Mouse (Mus musculus): Measurements from ENCODE around the gene Nr2f2. TPM values are rescaled to one million over a fixed set of nuclear protein-coding genes. Genes with fewer than 3 reads are reported as not detected.

Gene Nr2f2
- polyA plus RNA-seq, 1 experiment from 2014 or later = 79.5 TPM

GRCm38 (mm10) chr7:70357516-70358019 lies 9.0 kb downstream of the Nr2f2 start:
- H3K4me3 ChIP-seq (ENCODE audit: low read depth, low read length) = peak overlapping the region; percentile 76
- peak; percentile 61 for DNase-seq (ENCODE audit: low spot score)
- no peaks in the 10 kb centered on the region for H3K27me3 ChIP-seq (ENCODE audit: control insufficient read depth, insufficient read depth, low read length)
- peak overlapping the region; percentile 99 for H3K27ac ChIP-seq (replicated peaks; ENCODE audit: low read depth, low read length)
- H3K36me3 ChIP-seq (ENCODE audit: control insufficient read depth, insufficient read depth, low read length) = no peaks in the 10 kb centered on the region
- peaks cover 9% of the 10 kb centered on the region for H3K4me1 ChIP-seq (ENCODE audit: control insufficient read depth, insufficient read depth, low read length)
- WGBS = 2% methylated on average over 17 of the region's 17 CpGs
- ATAC-seq (ENCODE audit: insufficient number of reproducible peaks, low FRiP score, low TSS enrichment, low read depth) = no peak
- H3K9me3 ChIP-seq (ENCODE audit: control insufficient read depth, low read length) = no peaks in the 10 kb centered on the region
- peak overlapping the region; percentile 99 for H3K9ac ChIP-seq (ENCODE audit: low read length)
- H3K4me2 ChIP-seq (ENCODE audit: low read depth, severe bottlenecking) = peak overlapping the region; percentile 92

- Histone ChIP-seq H3K27me3 (ENCODE audit: control insufficient read depth, insufficient read depth, low read length) (no peaks in the 10 kb centered on the region), H3K4me1 (ENCODE audit: control insufficient read depth, insufficient read depth, low read length) (peaks cover 9% of the 10 kb centered on the region), H3K9me3 (ENCODE audit: control insufficient read depth, low read length) (no peaks in the 10 kb centered on the region), H3K9ac (ENCODE audit: low read length) (peak overlapping the region; percentile 99), H3K4me3 (ENCODE audit: low read depth, low read length) (peak overlapping the region; percentile 76), H3K27ac (replicated peaks; ENCODE audit: low read depth, low read length) (peak overlapping the region; percentile 72; the same call in 1 of the 2 replicates), H3K36me3 (ENCODE audit: control insufficient read depth, insufficient read depth, low read length) (no peaks in the 10 kb centered on the region), H3K4me2 (ENCODE audit: low read depth, severe bottlenecking) (peak overlapping the region; percentile 92)
- WGBS = 19% methylated on average over 3 of the region's 3 CpGs
- no peak for DNase-seq (ENCODE audit: low spot score)
- ATAC-seq (ENCODE audit: insufficient number of reproducible peaks, low FRiP score, low TSS enrichment, low read depth) = no peak
Observed at GRCm38 (mm10) chr7:70356691-70357515, 9.6 kb downstream of the Nr2f2 start.

- ATAC-seq (ENCODE audit: insufficient number of reproducible peaks, low FRiP score, low TSS enrichment, low read depth) (no peak), DNase-seq (ENCODE audit: low spot score) (no peak)
- Histone ChIP-seq H3K4me1 (ENCODE audit: control insufficient read depth, insufficient read depth, low read length) (peaks cover 9% of the 10 kb centered on the region), H3K9ac (ENCODE audit: low read length) (peak overlapping the region; percentile 99), H3K4me2 (ENCODE audit: low read depth, severe bottlenecking) (peak overlapping the region; percentile 92), H3K36me3 (ENCODE audit: control insufficient read depth, insufficient read depth, low read length) (no peaks in the 10 kb centered on the region), H3K9me3 (ENCODE audit: control insufficient read depth, low read length) (no peaks in the 10 kb centered on the region), H3K27ac (replicated peaks; ENCODE audit: low read depth, low read length) (no peak overlapping the region), H3K27me3 (ENCODE audit: control insufficient read depth, insufficient read depth, low read length) (no peaks in the 10 kb centered on the region), H3K4me3 (ENCODE audit: low read depth, low read length) (peak overlapping the region; percentile 76)
- 13% methylated on average over 5 of the region's 5 CpGs for WGBS
Observed at GRCm38 (mm10) chr7:70355691-70356568, 10.6 kb downstream of the Nr2f2 start.

GRCm38 (mm10) chr7:70355357-70355620 lies 11.2 kb downstream of the Nr2f2 start:
- Histone ChIP-seq H3K9me3 (ENCODE audit: control insufficient read depth, low read length) (no peaks in the 10 kb centered on the region), H3K4me3 (ENCODE audit: low read depth, low read length) (peak overlapping the region; percentile 76), H3K4me1 (ENCODE audit: control insufficient read depth, insufficient read depth, low read length) (peaks cover 10% of the 10 kb centered on the region), H3K4me2 (ENCODE audit: low read depth, severe bottlenecking) (peak overlapping the region; percentile 92), H3K27me3 (ENCODE audit: control insufficient read depth, insufficient read depth, low read length) (no peaks in the 10 kb centered on the region), H3K27ac (replicated peaks; ENCODE audit: low read depth, low read length) (no peak overlapping the region), H3K36me3 (ENCODE audit: control insufficient read depth, insufficient read depth, low read length) (no peaks in the 10 kb centered on the region), H3K9ac (ENCODE audit: low read length) (peak overlapping the region; percentile 22; the same call in 1 of the 2 replicates)
- no peak for ATAC-seq (ENCODE audit: insufficient number of reproducible peaks, low FRiP score, low TSS enrichment, low read depth)
- 17% methylated on average over 2 of the region's 2 CpGs for WGBS
- DNase-seq (ENCODE audit: low spot score) = no peak

GRCm38 (mm10) chr7:70354606-70355356 lies 11.8 kb downstream of the Nr2f2 start:
- H3K4me2 ChIP-seq (ENCODE audit: low read depth, severe bottlenecking) = peak overlapping the region; percentile 92
- no peaks in the 10 kb centered on the region for H3K27me3 ChIP-seq (ENCODE audit: control insufficient read depth, insufficient read depth, low read length)
- DNase-seq (ENCODE audit: low spot score) = peak; percentile 52
- no peak for ATAC-seq (ENCODE audit: insufficient number of reproducible peaks, low FRiP score, low TSS enrichment, low read depth)
- no peak overlapping the region for H3K27ac ChIP-seq (replicated peaks; ENCODE audit: low read depth, low read length)
- 9% methylated on average over 14 of the region's 14 CpGs for WGBS
- no peaks in the 10 kb centered on the region for H3K9me3 ChIP-seq (ENCODE audit: control insufficient read depth, low read length)
- peaks cover 16% of the 10 kb centered on the region for H3K4me1 ChIP-seq (ENCODE audit: control insufficient read depth, insufficient read depth, low read length)
- H3K36me3 ChIP-seq (ENCODE audit: control insufficient read depth, insufficient read depth, low read length) = no peaks in the 10 kb centered on the region
- H3K9ac ChIP-seq (ENCODE audit: low read length) = peak overlapping the region; percentile 22
- H3K4me3 ChIP-seq (ENCODE audit: low read depth, low read length) = peak overlapping the region; percentile 76

GRCm38 (mm10) chr7:70353151-70353550 lies 13.4 kb downstream of the Nr2f2 start:
- H3K4me1 ChIP-seq (ENCODE audit: control insufficient read depth, insufficient read depth, low read length) = peaks cover 31% of the 10 kb centered on the region
- 0 out of 2 replicates have a peak overlapping the region, but pooled peaks have one; percentile 16 for H3K27ac ChIP-seq (replicated peaks; ENCODE audit: low read depth, low read length)
- H3K4me3 ChIP-seq (ENCODE audit: low read depth, low read length) = peak overlapping the region; percentile 10; the same call in 1 of the 2 replicates
- no peaks in the 10 kb centered on the region for H3K9me3 ChIP-seq (ENCODE audit: control insufficient read depth, low read length)
- 9% methylated on average over 4 of the region's 4 CpGs for WGBS
- no peaks in the 10 kb centered on the region for H3K27me3 ChIP-seq (ENCODE audit: control insufficient read depth, insufficient read depth, low read length)
- peak overlapping the region; percentile 19; the same call in 1 of the 2 replicates for H3K9ac ChIP-seq (ENCODE audit: low read length)
- peak overlapping the region; percentile 26 for H3K4me2 ChIP-seq (ENCODE audit: low read depth, severe bottlenecking)
- DNase-seq (ENCODE audit: low spot score) = peak; percentile 31
- H3K36me3 ChIP-seq (ENCODE audit: control insufficient read depth, insufficient read depth, low read length) = no peaks in the 10 kb centered on the region
- no peak for ATAC-seq (ENCODE audit: insufficient number of reproducible peaks, low FRiP score, low TSS enrichment, low read depth)

- H3K9me3 ChIP-seq (ENCODE audit: control insufficient read depth, low read length) = no peaks in the 10 kb centered on the region
- DNase-seq (ENCODE audit: low spot score) (peak; percentile 36), ATAC-seq (ENCODE audit: insufficient number of reproducible peaks, low FRiP score, low TSS enrichment, low read depth) (no peak)
Observed at GRCm38 (mm10) chr7:70352617-70353016, 13.9 kb downstream of the Nr2f2 start.

More at GRCm38 (mm10) chr7:70352617-70353016, 13.9 kb downstream of the Nr2f2 start:
- H3K27me3 ChIP-seq (ENCODE audit: control insufficient read depth, insufficient read depth, low read length) = no peaks in the 10 kb centered on the region
- H3K4me2 ChIP-seq (ENCODE audit: low read depth, severe bottlenecking) = peak overlapping the region; percentile 59
- no peak overlapping the region for H3K9ac ChIP-seq (ENCODE audit: low read length)
- H3K4me3 ChIP-seq (ENCODE audit: low read depth, low read length) = no peak overlapping the region; the same call in 1 of the 2 replicates
- 8% methylated on average over 3 of the region's 3 CpGs for WGBS
- H3K4me1 ChIP-seq (ENCODE audit: control insufficient read depth, insufficient read depth, low read length) = peaks cover 37% of the 10 kb centered on the region
- no peak overlapping the region for H3K27ac ChIP-seq (replicated peaks; ENCODE audit: low read depth, low read length)
- no peaks in the 10 kb centered on the region for H3K36me3 ChIP-seq (ENCODE audit: control insufficient read depth, insufficient read depth, low read length)

All from limb, embryonic 11.5 days (tissue).